Mouse (Mus musculus) thymus, postnatal 4 days (tissue): ENCODE data around the gene Ercc6.

ENCODE experiments used
- DNase-seq: peaks from one replicate; pipeline ENCODE4 v3.0.0; 2021

The Ercc6 gene

DNA sequence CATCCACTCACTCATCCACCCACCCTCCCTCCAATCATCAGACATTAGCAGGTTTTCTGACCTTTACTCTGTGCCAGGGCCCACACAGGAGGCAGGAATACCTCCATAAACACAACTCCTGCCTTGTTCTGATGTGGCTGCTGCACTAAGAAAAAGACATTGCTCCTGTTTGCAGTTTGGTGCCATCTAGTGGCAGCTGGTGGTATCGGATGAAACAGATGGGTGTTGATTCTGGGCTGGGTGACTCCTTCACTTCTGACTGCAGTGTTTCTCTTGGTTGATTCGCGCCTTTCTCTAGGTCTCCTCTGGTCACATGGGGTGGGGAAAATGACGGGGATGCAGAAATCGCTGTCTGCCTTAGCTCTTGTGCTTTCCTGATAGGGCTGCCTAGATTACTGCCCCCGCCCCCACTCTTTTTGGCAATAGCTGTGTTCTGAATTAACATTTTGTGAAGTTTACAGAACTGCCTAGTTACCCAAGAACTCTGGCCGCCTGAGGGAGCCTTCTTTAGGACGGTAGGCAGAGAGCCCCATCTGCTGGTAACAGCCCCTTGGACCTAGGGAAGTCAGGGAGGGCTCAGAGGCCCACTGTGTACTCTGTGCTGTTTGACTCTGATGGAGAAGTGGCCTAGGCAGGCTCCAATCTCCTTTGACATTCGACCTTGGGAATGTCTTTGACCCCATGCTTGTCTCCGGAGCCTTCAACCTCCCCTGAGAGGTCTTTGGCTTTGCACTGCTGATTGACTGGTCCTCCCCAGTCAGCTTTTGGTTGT is 73.9 kb downstream of the Ercc6 start:
- peak; percentile 81 for DNase-seq

DNA sequence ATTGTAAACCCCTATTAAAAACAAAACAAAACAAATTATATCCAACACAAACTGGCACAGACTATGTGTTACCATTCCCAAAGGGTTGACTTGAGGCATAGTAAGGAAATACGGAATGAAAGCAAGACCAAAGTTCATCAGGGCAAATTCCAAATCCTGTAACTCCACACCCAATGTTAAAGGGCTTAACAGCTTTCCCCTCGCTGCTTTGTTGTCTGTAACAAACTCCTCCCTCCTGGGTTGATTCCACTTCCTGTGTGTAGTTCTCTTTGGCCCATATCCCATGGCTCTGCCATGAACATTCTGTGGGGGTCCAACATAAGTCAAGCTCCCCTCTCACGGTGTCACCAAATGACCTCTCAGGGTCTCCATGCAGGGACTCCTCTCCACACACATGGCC is 77.1 kb downstream of the Ercc6 start:
- DNase-seq = no peak

DNA sequence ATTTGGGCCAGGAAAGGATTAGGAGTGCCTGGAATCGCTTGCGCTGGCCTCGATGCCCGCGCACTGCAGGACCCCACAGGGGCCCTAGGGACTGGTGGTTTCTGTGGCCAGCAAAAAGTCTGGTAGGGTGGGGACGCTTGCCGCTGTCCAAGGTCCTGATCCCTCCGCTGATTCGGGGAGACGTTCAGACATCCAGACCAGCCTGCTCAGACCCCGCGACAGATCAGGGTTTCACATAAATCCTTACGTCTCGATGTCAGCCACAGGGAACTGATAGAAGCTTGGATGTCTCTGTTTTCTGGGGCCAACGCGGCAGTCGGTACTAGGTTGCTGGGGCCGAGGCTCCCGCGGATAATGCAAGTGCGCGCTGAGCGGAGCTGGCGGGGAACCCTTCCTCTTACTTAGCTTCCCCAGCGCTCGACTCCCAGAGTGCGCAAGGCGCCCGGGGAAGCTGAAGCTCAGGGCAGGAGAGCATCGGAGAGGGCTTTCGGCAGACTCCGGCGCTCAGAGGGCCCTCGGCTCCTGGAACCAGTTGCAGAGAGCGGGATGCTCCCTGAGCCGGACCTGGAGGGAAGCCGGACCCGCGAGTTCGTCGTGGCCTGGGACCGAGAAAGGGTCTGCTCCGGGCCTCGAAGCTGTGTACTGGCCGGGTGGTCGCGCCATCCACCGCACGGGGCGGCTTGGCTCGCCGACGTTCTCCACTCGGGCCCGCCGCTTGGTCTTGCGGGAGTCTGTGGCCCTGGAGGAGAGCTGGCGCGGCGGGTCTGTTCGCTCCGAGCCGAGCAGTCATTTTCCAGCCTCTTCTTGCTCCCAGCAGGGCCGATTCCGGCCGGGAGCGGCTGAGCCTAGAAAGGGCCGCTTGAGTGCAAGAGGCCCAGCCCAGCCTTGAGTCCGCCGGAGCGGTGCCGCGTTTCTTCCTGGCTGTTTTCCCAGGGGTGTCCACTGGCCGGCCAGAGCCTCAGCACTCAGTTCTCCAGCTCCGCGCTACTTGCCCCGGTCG is 84.2 kb downstream of the Ercc6 start:
- DNase-seq = peak; percentile 79

DNA sequence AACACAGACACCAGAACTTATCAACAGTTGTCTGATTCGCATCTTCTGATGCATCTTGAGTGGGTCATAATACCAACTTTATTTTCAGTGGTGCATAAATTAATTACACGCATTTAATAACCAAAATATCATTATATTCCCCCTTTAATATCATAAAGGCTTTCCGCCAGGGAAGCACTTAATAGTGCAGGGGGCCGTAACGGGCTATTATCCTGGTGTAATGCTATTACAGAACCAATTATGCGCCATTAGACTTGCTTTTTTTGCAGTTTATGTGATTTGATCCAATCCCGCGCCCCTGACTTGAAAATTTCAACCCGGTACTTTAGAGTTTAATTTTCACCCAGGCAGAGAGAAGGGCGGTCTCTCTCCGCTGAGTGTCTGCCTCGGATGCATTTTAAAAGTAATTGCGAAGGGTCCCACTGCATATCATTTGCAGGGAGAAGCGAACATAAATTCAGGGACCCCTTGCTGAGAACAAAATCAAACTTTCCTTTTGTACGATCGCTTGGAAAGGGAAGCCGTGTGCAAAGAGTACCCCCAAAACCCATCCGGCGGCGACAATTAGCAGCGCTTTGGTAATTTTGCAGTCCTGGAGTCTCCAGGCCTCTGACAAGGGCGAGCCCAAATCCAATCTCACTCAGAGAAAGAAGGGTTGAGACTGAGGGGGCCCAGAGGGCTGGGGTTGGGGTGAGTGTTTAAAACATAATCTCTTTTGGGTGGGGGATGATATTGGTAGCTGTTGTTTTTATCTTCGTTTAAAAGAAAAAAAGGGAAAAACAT is 85.3 kb downstream of the Ercc6 start:
- DNase-seq = no peak

DNA sequence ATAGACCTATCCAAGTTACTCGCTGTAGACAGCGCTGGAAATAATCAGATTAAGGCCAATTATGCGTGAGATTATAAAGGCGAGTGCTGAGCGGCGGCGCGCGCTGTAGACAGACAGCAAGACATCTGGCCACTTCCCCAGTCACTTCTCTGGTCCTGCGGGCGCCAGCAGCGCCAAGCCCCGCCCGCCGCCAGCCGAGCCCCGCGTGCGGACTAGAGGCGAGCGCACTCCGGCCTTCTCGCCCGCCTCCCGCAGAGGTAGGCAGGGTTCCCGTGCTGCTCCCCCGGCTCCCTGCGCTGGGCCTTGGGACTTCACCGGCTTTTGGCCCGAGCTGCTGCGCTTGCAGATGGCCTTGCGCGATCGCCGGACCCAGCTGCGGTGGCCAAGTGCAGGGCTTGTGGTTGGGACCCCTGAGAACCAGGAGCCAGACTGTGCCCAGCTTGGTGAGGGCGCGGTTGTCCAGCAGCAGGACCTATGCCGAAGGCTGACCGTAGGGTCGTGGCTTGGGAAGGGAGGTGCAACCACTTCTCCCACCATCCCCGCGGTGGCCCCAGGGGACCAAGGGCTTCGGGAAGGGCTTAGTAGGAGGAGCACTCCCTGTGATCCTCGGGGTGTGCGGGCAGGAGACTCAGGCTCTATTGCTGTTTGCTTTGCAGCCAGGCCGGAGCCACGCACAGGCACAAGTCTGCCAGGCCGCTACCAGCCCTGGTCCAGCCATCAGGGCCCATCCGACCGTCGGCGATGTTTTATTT is 86.1 kb downstream of the Ercc6 start, which contains the start of gene Prrxl1:
Gene Prrxl1, plus strand, starts transcription at position 118 of the 752 bp plus-strand sequence.
- DNase-seq = no peak

DNA sequence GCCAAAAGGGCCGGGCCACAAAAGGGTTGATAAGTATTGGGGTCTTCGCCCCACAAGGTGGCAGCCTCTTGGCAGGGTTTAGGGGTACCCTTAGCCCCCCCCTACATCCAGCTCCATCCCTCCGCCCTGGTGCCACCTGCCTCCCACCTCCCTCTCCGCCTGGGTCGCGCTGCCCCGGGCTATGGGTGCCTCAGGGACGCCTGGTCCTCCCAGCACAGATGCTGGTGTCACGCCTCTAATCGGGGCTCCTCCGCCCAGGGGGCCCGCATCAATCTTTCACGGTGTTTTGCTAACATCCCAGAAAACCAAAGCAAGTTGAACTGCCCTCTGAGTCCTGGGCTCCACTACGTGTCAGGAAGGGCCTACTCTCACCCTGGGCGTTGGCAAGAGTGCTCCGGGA is 86.8 kb downstream of the Ercc6 start:
- no peak for DNase-seq

DNA sequence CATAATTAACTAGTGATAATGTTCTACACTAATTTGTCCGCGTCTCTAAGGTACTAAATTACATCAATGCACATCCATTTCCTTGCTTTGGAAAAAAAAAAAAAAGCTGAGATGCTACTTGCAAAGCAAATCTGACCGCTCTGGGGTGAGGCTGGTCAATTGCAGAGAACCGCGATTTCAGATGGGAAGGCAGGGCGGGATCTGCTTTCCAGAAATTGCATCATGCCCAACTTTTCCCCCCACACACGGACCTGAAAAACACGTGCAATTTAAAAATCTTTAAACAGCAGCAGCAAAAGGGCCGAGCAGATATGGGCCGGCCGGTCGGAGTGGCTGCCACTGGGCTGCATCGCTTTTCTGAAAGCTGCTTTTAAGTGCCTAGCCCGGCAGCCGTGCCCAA is 92.2 kb downstream of the Ercc6 start:
- DNase-seq = no peak

DNA sequence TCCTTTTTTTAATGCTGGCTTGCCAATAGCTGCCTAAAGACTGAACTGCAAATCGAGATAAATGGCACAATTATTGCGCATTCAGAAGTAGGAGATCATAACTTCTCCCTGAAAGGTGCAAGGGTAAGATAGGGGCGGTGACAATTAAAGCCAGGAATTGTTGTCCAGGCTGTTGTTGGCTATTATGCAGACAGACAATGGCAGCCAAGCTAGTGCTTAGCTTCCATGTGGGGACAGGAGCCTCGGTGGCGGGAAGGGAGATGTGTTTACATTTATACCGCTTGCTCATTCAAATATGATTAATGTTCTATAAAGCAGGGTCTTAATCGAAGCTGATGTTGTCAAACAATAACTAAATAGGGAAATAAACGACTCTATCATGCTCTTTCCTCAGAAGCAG is 93.0 kb downstream of the Ercc6 start:
- no peak for DNase-seq

DNA sequence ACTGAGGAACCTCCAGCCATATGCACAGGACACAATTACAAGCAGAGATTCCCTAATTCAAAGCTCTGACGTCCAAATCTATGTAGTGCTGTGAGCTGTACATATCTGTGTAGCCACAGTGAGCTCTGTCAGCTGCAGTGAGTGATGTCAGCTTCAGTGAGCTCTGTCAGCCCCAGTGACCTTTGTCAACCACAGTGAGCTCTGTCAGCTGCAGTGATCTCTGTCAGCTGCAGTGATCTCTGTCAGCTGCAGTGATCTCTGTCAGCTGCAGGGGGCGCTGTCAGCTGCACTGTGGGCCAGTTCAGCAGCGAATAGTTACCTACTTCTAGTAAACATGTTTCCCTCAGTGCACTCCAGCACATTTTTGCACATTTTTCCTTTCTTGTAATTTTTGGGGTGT is 96.1 kb downstream of the Ercc6 start:
- peak; percentile 63 for DNase-seq

DNA sequence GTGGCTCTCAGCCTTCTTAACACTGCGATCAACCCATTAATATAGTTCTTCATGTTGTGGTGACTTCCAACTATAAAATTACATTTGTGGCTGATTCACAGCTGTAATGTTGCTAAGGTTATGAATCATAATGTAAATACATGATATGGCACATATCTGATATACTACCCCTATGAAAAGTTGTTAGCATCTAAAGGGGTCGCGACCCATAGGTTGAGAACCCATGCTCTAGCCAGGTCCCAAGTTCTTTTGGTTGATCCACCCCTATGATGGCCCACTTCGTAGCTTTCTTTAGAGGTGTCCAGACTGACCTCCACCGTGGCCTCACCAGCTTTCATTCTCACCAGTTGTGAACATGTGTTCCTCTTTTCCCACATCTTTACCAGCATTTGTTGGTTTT is 103.9 kb downstream of the Ercc6 start:
- DNase-seq = no peak

DNA sequence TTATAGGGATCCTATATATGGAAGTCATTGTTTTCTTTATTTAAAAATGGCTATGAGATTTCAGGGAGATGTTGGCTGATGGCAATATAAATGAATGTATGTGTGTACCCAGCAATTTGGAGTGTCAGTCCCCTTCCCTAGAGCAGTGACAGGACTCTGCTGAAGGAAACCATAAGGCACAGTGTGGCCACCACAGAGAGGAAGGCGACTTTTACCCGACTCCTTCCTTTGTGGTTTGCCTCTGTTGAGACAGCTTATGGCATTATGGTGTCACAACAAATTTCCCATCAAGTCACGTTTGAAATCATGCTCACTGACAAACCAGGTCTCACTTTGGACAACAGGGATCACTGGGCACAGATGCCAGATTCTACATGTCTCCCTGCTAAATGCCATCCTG is 110.9 kb downstream of the Ercc6 start:
- DNase-seq = no peak

DNA sequence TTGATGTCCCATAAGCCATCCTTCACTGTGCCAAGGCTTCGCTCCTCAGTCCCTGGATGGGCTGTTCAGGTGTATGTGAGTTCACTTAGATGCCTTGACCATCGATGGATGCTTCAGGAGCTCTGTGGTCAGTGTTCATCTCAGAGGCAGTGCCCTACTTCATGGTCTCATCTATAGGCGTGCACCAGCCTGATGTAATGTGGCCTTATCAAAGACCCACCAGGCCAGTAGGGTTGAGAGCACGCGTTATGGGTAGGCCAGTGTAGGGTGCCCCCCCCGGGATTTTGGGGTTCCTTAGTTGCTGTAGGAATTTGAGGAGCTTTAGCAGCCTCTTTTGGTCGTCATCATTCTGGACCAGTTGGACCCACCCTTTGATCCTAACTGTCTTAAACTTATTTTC is 111.5 kb downstream of the Ercc6 start:
- DNase-seq = no peak

DNA sequence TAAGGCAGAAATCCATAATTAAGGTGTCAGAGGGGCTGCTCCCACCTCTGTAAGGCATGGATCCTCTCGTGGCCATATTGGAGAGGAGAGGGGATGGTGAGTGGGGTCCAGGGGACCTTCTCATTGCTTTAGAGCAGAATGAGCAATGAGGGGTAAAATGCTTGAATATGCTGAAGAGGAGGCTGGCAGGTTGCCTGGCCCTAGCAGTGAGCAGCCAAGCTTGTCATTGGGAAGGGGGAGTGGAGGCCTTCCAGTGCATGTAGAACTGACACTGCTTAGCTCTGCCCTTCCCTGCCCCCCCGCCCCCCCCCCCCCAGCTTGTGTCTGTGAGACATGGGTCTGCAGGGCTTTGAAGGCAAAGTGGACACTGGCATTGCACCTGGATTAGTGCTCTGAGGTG is 114.0 kb downstream of the Ercc6 start:
- DNase-seq = no peak

DNA sequence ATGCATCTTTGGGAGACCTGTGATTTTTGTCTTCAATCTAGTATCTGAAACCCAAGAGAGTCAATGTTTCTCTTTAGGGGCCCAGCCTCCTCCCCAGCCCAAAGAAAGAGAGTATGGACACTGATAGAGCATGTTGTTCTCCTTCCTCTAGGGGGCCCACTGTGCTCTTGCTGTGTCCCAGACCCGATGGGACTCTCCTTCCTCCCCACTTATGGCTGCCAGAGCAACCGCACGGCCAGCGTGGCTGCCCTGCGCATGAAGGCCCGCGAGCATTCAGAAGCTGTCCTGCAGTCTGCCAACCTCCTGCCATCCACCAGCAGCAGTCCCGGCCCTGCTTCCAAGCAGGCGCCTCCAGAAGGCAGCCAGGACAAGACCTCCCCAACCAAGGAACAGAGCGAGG is 115.3 kb downstream of the Ercc6 start:
- no peak for DNase-seq
